Mouse (Mus musculus): ENCODE data around the gene Sox5. TPM values are rescaled to one million over a fixed set of nuclear protein-coding genes. Genes with fewer than 3 reads are reported as not detected.
A peak's percentile ranks its signal among the peaks of the same experiment; 100 is the strongest.

Gene Sox5
- polyA plus RNA-seq, 1 experiment from 2014 or later = 29.7 TPM

GRCm38 (mm10) chr6:144322297-144323047 is 459.3 kb downstream of the Sox5 start:
- H3K4me3 ChIP-seq (replicated peaks; ENCODE audit: low read depth, low read length) = no peak overlapping the region
- ATAC-seq (ENCODE audit: low FRiP score, low TSS enrichment) = no peak

GRCm38 (mm10) chr6:144320327-144320726 is 461.4 kb downstream of the Sox5 start:
- no peak overlapping the region for H3K4me2 ChIP-seq (ENCODE audit: low read length)
- ATAC-seq (ENCODE audit: low FRiP score, low TSS enrichment) (no peak), DNase-seq (no peak)
- H3K27me3 ChIP-seq (ENCODE audit: control insufficient read depth, insufficient read depth, low read length) = no peaks in the 10 kb centered on the region
- H3K4me3 ChIP-seq (replicated peaks; ENCODE audit: low read depth, low read length) = no peak overlapping the region
- no peaks in the 10 kb centered on the region for H3K4me1 ChIP-seq (ENCODE audit: control insufficient read depth, insufficient read depth, low read length)
- H3K9me3 ChIP-seq (ENCODE audit: control insufficient read depth, low read length) = no peaks in the 10 kb centered on the region
- no peaks in the 10 kb centered on the region for H3K36me3 ChIP-seq (ENCODE audit: control insufficient read depth, insufficient read depth, low read length)
- no peak overlapping the region for H3K9ac ChIP-seq (replicated peaks; ENCODE audit: low read length)
- H3K27ac ChIP-seq (replicated peaks; ENCODE audit: low read depth, low read length) = no peak overlapping the region

More at GRCm38 (mm10) chr6:144322297-144323047, 459.3 kb downstream of the Sox5 start:
- H3K27ac ChIP-seq (replicated peaks; ENCODE audit: low read depth, low read length) = no peak overlapping the region
- no peak overlapping the region for H3K9ac ChIP-seq (replicated peaks; ENCODE audit: low read length)
- H3K27me3 ChIP-seq (ENCODE audit: control insufficient read depth, insufficient read depth, low read length) = no peaks in the 10 kb centered on the region
- 90% methylated on average over 13 of the region's 13 CpGs for WGBS
- no peaks in the 10 kb centered on the region for H3K36me3 ChIP-seq (ENCODE audit: control insufficient read depth, insufficient read depth, low read length)
- no peaks in the 10 kb centered on the region for H3K9me3 ChIP-seq (ENCODE audit: control insufficient read depth, low read length)
- no peak for DNase-seq
- H3K4me1 ChIP-seq (ENCODE audit: control insufficient read depth, insufficient read depth, low read length) = no peaks in the 10 kb centered on the region
- no peak overlapping the region for H3K4me2 ChIP-seq (ENCODE audit: low read length)

- Histone ChIP-seq H3K27ac (replicated peaks; ENCODE audit: low read depth, low read length) (no peak overlapping the region), H3K4me1 (ENCODE audit: control insufficient read depth, insufficient read depth, low read length) (no peaks in the 10 kb centered on the region), H3K27me3 (ENCODE audit: control insufficient read depth, insufficient read depth, low read length) (no peaks in the 10 kb centered on the region), H3K4me3 (replicated peaks; ENCODE audit: low read depth, low read length) (no peak overlapping the region), H3K4me2 (ENCODE audit: low read length) (no peak overlapping the region), H3K36me3 (ENCODE audit: control insufficient read depth, insufficient read depth, low read length) (no peaks in the 10 kb centered on the region), H3K9me3 (ENCODE audit: control insufficient read depth, low read length) (no peaks in the 10 kb centered on the region), H3K9ac (replicated peaks; ENCODE audit: low read length) (no peak overlapping the region)
- WGBS = 82% methylated on average over 6 of the region's 6 CpGs
- DNase-seq (no peak), ATAC-seq (ENCODE audit: low FRiP score, low TSS enrichment) (no peak)
These were observed 462.1 kb downstream of the Sox5 start for GRCm38 (mm10) chr6:144319717-144320116.

GRCm38 (mm10) chr6:144312781-144313754 is 468.7 kb downstream of the Sox5 start:
- no peak overlapping the region for H3K4me2 ChIP-seq (ENCODE audit: low read length)
- 26% methylated on average over 17 of the region's 17 CpGs for WGBS
- no peaks in the 10 kb centered on the region for H3K9me3 ChIP-seq (ENCODE audit: control insufficient read depth, low read length)
- H3K9ac ChIP-seq (replicated peaks; ENCODE audit: low read length) = no peak overlapping the region
- H3K27ac ChIP-seq (replicated peaks; ENCODE audit: low read depth, low read length) = no peak overlapping the region; the same call in 1 of the 2 replicates
- DNase-seq (peak; percentile 68), ATAC-seq (ENCODE audit: low FRiP score, low TSS enrichment) (peak; percentile 84; the same call in 1 of the 2 replicates)
- H3K36me3 ChIP-seq (ENCODE audit: control insufficient read depth, insufficient read depth, low read length) = no peaks in the 10 kb centered on the region
- peaks cover 13% of the 10 kb centered on the region for H3K4me1 ChIP-seq (ENCODE audit: control insufficient read depth, insufficient read depth, low read length)
- no peak overlapping the region for H3K4me3 ChIP-seq (replicated peaks; ENCODE audit: low read depth, low read length)
- H3K27me3 ChIP-seq (ENCODE audit: control insufficient read depth, insufficient read depth, low read length) = no peaks in the 10 kb centered on the region

- Histone ChIP-seq H3K9ac (replicated peaks; ENCODE audit: low read length) (no peak overlapping the region), H3K36me3 (ENCODE audit: control insufficient read depth, insufficient read depth, low read length) (no peaks in the 10 kb centered on the region), H3K27ac (replicated peaks; ENCODE audit: low read depth, low read length) (peak overlapping the region; percentile 37; the same call in 1 of the 2 replicates), H3K4me1 (ENCODE audit: control insufficient read depth, insufficient read depth, low read length) (peaks cover 13% of the 10 kb centered on the region), H3K4me3 (replicated peaks; ENCODE audit: low read depth, low read length) (no peak overlapping the region), H3K9me3 (ENCODE audit: control insufficient read depth, low read length) (no peaks in the 10 kb centered on the region), H3K27me3 (ENCODE audit: control insufficient read depth, insufficient read depth, low read length) (no peaks in the 10 kb centered on the region), H3K4me2 (ENCODE audit: low read length) (no peak overlapping the region)
- 47% methylated on average over 7 of the region's 7 CpGs for WGBS
- peak; percentile 40 for DNase-seq
- no peak for ATAC-seq (ENCODE audit: low FRiP score, low TSS enrichment)
These were observed 469.4 kb downstream of the Sox5 start for GRCm38 (mm10) chr6:144312282-144312780.

- WGBS = 71% methylated on average over 4 of the region's 4 CpGs
- H3K27ac ChIP-seq (replicated peaks; ENCODE audit: low read depth, low read length) = no peak overlapping the region
These were observed 470.0 kb downstream of the Sox5 start for GRCm38 (mm10) chr6:144311754-144312153.

GRCm38 (mm10) chr6:144309171-144309570 is 472.6 kb downstream of the Sox5 start:
- Histone ChIP-seq H3K9ac (replicated peaks; ENCODE audit: low read length) (no peak overlapping the region), H3K9me3 (ENCODE audit: control insufficient read depth, low read length) (no peaks in the 10 kb centered on the region), H3K4me2 (ENCODE audit: low read length) (no peak overlapping the region), H3K27me3 (ENCODE audit: control insufficient read depth, insufficient read depth, low read length) (no peaks in the 10 kb centered on the region), H3K4me1 (ENCODE audit: control insufficient read depth, insufficient read depth, low read length) (peaks cover 13% of the 10 kb centered on the region), H3K27ac (replicated peaks; ENCODE audit: low read depth, low read length) (no peak overlapping the region), H3K4me3 (replicated peaks; ENCODE audit: low read depth, low read length) (no peak overlapping the region), H3K36me3 (ENCODE audit: control insufficient read depth, insufficient read depth, low read length) (no peaks in the 10 kb centered on the region)
- DNase-seq (no peak), ATAC-seq (ENCODE audit: low FRiP score, low TSS enrichment) (no peak)

More at GRCm38 (mm10) chr6:144311754-144312153, 470.0 kb downstream of the Sox5 start:
- ATAC-seq (ENCODE audit: low FRiP score, low TSS enrichment) (no peak), DNase-seq (no peak)
- peaks cover 13% of the 10 kb centered on the region for H3K4me1 ChIP-seq (ENCODE audit: control insufficient read depth, insufficient read depth, low read length)
- no peak overlapping the region for H3K4me3 ChIP-seq (replicated peaks; ENCODE audit: low read depth, low read length)
- H3K27me3 ChIP-seq (ENCODE audit: control insufficient read depth, insufficient read depth, low read length) = no peaks in the 10 kb centered on the region
- no peaks in the 10 kb centered on the region for H3K36me3 ChIP-seq (ENCODE audit: control insufficient read depth, insufficient read depth, low read length)
- no peak overlapping the region for H3K9ac ChIP-seq (replicated peaks; ENCODE audit: low read length)
- H3K4me2 ChIP-seq (ENCODE audit: low read length) = no peak overlapping the region
- no peaks in the 10 kb centered on the region for H3K9me3 ChIP-seq (ENCODE audit: control insufficient read depth, low read length)

GRCm38 (mm10) chr6:144307551-144308149 is 474.1 kb downstream of the Sox5 start:
- ATAC-seq (ENCODE audit: low FRiP score, low TSS enrichment) = no peak

More at GRCm38 (mm10) chr6:144307551-144308149, 474.1 kb downstream of the Sox5 start:
- no peaks in the 10 kb centered on the region for H3K27me3 ChIP-seq (ENCODE audit: control insufficient read depth, insufficient read depth, low read length)
- H3K9me3 ChIP-seq (ENCODE audit: control insufficient read depth, low read length) = no peaks in the 10 kb centered on the region
- DNase-seq = no peak
- H3K36me3 ChIP-seq (ENCODE audit: control insufficient read depth, insufficient read depth, low read length) = no peaks in the 10 kb centered on the region
- no peak overlapping the region for H3K4me3 ChIP-seq (replicated peaks; ENCODE audit: low read depth, low read length)
- WGBS = 91% methylated on average over 12 of the region's 12 CpGs
- no peak overlapping the region for H3K27ac ChIP-seq (replicated peaks; ENCODE audit: low read depth, low read length)
- peaks cover 6% of the 10 kb centered on the region; the same call in 1 of the 2 replicates for H3K4me1 ChIP-seq (ENCODE audit: control insufficient read depth, insufficient read depth, low read length)
- H3K4me2 ChIP-seq (ENCODE audit: low read length) = no peak overlapping the region
- H3K9ac ChIP-seq (replicated peaks; ENCODE audit: low read length) = no peak overlapping the region

Measured in midbrain, embryonic 14.5 days (tissue).